In the genomic region with DNA sequence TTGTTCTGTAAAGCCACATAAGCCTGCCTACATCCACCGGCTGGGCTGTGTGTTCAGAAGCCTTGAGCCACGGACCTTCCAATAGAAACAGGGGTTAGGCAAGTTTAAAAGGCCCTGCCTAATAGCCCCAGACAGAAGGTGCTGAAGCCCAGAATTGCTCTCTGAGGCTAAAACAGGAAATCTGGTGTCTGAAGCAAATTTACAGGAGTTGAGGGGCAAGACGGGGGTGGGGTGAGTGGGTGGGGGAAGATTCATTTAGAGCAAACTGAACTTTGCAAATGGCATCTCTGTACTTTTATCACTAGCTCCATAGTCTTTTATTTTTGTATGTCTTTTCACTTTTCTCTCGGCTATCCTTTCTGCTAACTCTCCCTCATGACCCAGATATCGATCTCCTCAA, we compare ENCODE assay signal across 8 mouse cellular contexts. TPM values are rescaled to one million over a fixed set of nuclear protein-coding genes. Genes with fewer than 3 reads are reported as not detected.
DNase-seq lines count a peak whose midpoint lies in the region; ATAC-seq and TF ChIP-seq lines count a peak whose summit lies in the region.

No protein-coding gene starts in this region.

- no peak for TF ChIP-seq POLR2A in bone marrow, adult 2 months (IDR thresholded peaks at IDR 0.05; ENCODE audit: borderline replicate concordance, control insufficient read depth, low read depth, low read length)
- no peak for TF ChIP-seq POLR2A in myocyte (IDR thresholded peaks at IDR 0.05; ENCODE audit: insufficient read length, low read depth)

- H3K9ac ChIP-seq in kidney, embryonic 16.5 days (replicated peaks; ENCODE audit: low read length), result peak overlapping the region; percentile 88
- H3K9ac ChIP-seq in hindbrain, embryonic 16.5 days (ENCODE audit: low read depth, low read length), result no peak overlapping the region; the same call in 1 of the 2 replicates

- no peaks in the 10 kb centered on the region for H3K9me3 ChIP-seq in kidney, embryonic 16.5 days (ENCODE audit: low read length)
- H3K9me3 ChIP-seq in hindbrain, embryonic 16.5 days (ENCODE audit: control insufficient read depth, low read length), result no peaks in the 10 kb centered on the region

- no peak for DNase-seq in kidney, adult 9 months
- no peak for DNase-seq in urinary bladder, postnatal 36 days (ENCODE audit: low spot score in 2 of 2)
- no peak for DNase-seq in adrenal gland, adult (ENCODE audit: inconsistent age in 2 of 2, low spot score in 1 of 2)
- no peak for DNase-seq in yolk sac, embryonic 10.5 days (ENCODE audit: low spot score)

- peak overlapping the region; percentile 89 for H3K4me3 ChIP-seq in kidney, embryonic 16.5 days (ENCODE audit: low read length)
- no peak overlapping the region for H3K4me3 ChIP-seq in bone marrow, adult 2 months (replicated peaks; ENCODE audit: control insufficient read depth, low read depth, low read length)
- peak overlapping the region; percentile 81 for H3K4me3 ChIP-seq in hindbrain, embryonic 16.5 days (ENCODE audit: low read length)
- H3K4me3 ChIP-seq in myocyte, result peak overlapping the region; percentile 53

- no peak overlapping the region for H3ac ChIP-seq in myocyte (ENCODE audit: control insufficient read depth, insufficient read length)

- peaks cover 14% of the 10 kb centered on the region for H3K4me1 ChIP-seq in kidney, embryonic 16.5 days (ENCODE audit: insufficient read depth, low read length)
- H3K4me1 ChIP-seq in bone marrow, adult 2 months (ENCODE audit: control insufficient read depth, insufficient read depth, low read length), result no peaks in the 10 kb centered on the region; the same call in 1 of the 2 replicates
- peaks cover 7% of the 10 kb centered on the region for H3K4me1 ChIP-seq in hindbrain, embryonic 16.5 days (ENCODE audit: control insufficient read depth, insufficient read depth, low read depth, low read length)

- no peaks in the 10 kb centered on the region for H3K79me2 ChIP-seq in myocyte (ENCODE audit: control insufficient read depth, insufficient read depth)

- TF ChIP-seq CTCF in bone marrow, adult 2 months (IDR thresholded peaks at IDR 0.05; ENCODE audit: control insufficient read depth, insufficient read depth, low read length), result no peak

- ATAC-seq in kidney, embryonic 16.5 days (ENCODE audit: low FRiP score, low TSS enrichment), result no peak
- ATAC-seq in hindbrain, embryonic 16.5 days, result no peak

- 5% methylated on average over 5 of the region's 5 CpGs for WGBS in kidney, embryonic 16.5 days
- under 1% methylated on average over 5 of the region's 5 CpGs for WGBS in bone marrow, adult 2 months
- WGBS in hindbrain, embryonic 16.5 days, result 25% methylated on average over 5 of the region's 5 CpGs

- H3K27me3 ChIP-seq in kidney, embryonic 16.5 days (ENCODE audit: insufficient read depth, low read length), result no peaks in the 10 kb centered on the region
- no peaks in the 10 kb centered on the region for H3K27me3 ChIP-seq in hindbrain, embryonic 16.5 days (replicated peaks; ENCODE audit: control insufficient read depth, insufficient read depth, low read length)
- no peaks in the 10 kb centered on the region for H3K27me3 ChIP-seq in myocyte (ENCODE audit: control insufficient read depth, insufficient read depth, insufficient read length)

- H3K4me2 ChIP-seq in kidney, embryonic 16.5 days (replicated peaks; ENCODE audit: low read depth, low read length), result peak overlapping the region; percentile 85
- peak overlapping the region; percentile 62 for H3K4me2 ChIP-seq in hindbrain, embryonic 16.5 days (ENCODE audit: low read length)
- peak overlapping the region; percentile 87 for H3K4me2 ChIP-seq in myocyte (ENCODE audit: low read depth)

- peak overlapping the region; percentile 98 for H3K27ac ChIP-seq in kidney, embryonic 16.5 days (ENCODE audit: low read length)
- peak overlapping the region; percentile 38; the same call in 1 of the 2 replicates for H3K27ac ChIP-seq in bone marrow, adult 2 months (ENCODE audit: control insufficient read depth, insufficient read depth, low read depth, low read length, poor library complexity)
- no peak overlapping the region for H3K27ac ChIP-seq in hindbrain, embryonic 16.5 days (ENCODE audit: low read depth, low read length)

- H3K36me3 ChIP-seq in kidney, embryonic 16.5 days (ENCODE audit: insufficient read depth, low read length), result 0 out of 2 replicates have a peak, but pooled peaks cover 5% of the 10 kb centered on the region
- H3K36me3 ChIP-seq in hindbrain, embryonic 16.5 days (ENCODE audit: control insufficient read depth, insufficient read depth, low read length), result no peaks in the 10 kb centered on the region
- H3K36me3 ChIP-seq in myocyte (ENCODE audit: control insufficient read depth, insufficient read depth), result no peaks in the 10 kb centered on the region

TF ChIP-seq in myocyte, 11 proteins besides CTCF, POLR2A, EP300 and RAD21:
- no peak for TF ChIP-seq TCF3 (IDR thresholded peaks at IDR 0.05; ENCODE audit: insufficient read length, low read depth)

RNA-seq across cellular contexts. Expression of a gene that starts 0.7 kb away (rescaled TPM):
- 64.5 and 68.2 TPM in 2 replicates for polyA plus RNA-seq in kidney, embryonic 16.5 days (2015; fragmentation: Nextera tagmentation; extraction: Ambion mirVana)
- 45.9 and 61.1 TPM in 2 replicates for polyA plus RNA-seq in bone marrow, adult 2 months (2011; ENCODE audit: insufficient read depth, insufficient read length, low replicate concordance, missing spikeins)
- polyA plus RNA-seq in hindbrain, embryonic 16.5 days (2015; fragmentation: Nextera tagmentation; extraction: Ambion mirVana), result 19.7 and 22.4 TPM in 2 replicates
- polyA plus RNA-seq in myocyte (2012; fragmentation: generic; extraction: Trizol), result 4.9 TPM

RNA-seq across cellular contexts. Expression of a gene that starts 5.5 kb away (rescaled TPM):
- not detected in 2 replicates for polyA plus RNA-seq in kidney, embryonic 16.5 days (2015; fragmentation: Nextera tagmentation; extraction: Ambion mirVana)
- not detected in 2 replicates for polyA plus RNA-seq in bone marrow, adult 2 months (2011; ENCODE audit: insufficient read depth, insufficient read length, low replicate concordance, missing spikeins)
- 0.11 and 0.24 TPM in 2 replicates for polyA plus RNA-seq in hindbrain, embryonic 16.5 days (2015; fragmentation: Nextera tagmentation; extraction: Ambion mirVana)
- not detected for polyA plus RNA-seq in myocyte (2012; fragmentation: generic; extraction: Trizol)

RNA-seq across cellular contexts. Expression of a gene that starts 19.5 kb away (rescaled TPM):
- polyA plus RNA-seq in kidney, embryonic 16.5 days (2015; fragmentation: Nextera tagmentation; extraction: Ambion mirVana), result 34.2 and 38.6 TPM in 2 replicates
- polyA plus RNA-seq in bone marrow, adult 2 months (2011; ENCODE audit: insufficient read depth, insufficient read length, low replicate concordance, missing spikeins), result 5.1 and 5.3 TPM in 2 replicates
- polyA plus RNA-seq in hindbrain, embryonic 16.5 days (2015; fragmentation: Nextera tagmentation; extraction: Ambion mirVana), result 23.6 and 25.5 TPM in 2 replicates
- polyA plus RNA-seq in myocyte (2012; fragmentation: generic; extraction: Trizol), result 21.8 TPM

RNA-seq across cellular contexts. Expression of a gene that starts 22.8 kb away (rescaled TPM):
- polyA plus RNA-seq in kidney, embryonic 16.5 days (2015; fragmentation: Nextera tagmentation; extraction: Ambion mirVana), result 0.39 and 0.66 TPM in 2 replicates
- polyA plus RNA-seq in bone marrow, adult 2 months (2011; ENCODE audit: insufficient read depth, insufficient read length, low replicate concordance, missing spikeins), result 3.2 and 4.4 TPM in 2 replicates
- 0.11 TPM in 1 of 2 replicates, not detected in the other for polyA plus RNA-seq in hindbrain, embryonic 16.5 days (2015; fragmentation: Nextera tagmentation; extraction: Ambion mirVana)
- 0.06 TPM for polyA plus RNA-seq in myocyte (2012; fragmentation: generic; extraction: Trizol)

RNA-seq across cellular contexts. Expression of a gene that starts 36.9 kb away (rescaled TPM):
- polyA plus RNA-seq in kidney, embryonic 16.5 days (2015; fragmentation: Nextera tagmentation; extraction: Ambion mirVana), result 1.1 and 1.3 TPM in 2 replicates
- 1.3 and 3.2 TPM in 2 replicates for polyA plus RNA-seq in bone marrow, adult 2 months (2011; ENCODE audit: insufficient read depth, insufficient read length, low replicate concordance, missing spikeins)
- 1.8 and 2.4 TPM in 2 replicates for polyA plus RNA-seq in hindbrain, embryonic 16.5 days (2015; fragmentation: Nextera tagmentation; extraction: Ambion mirVana)
- 1.1 TPM for polyA plus RNA-seq in myocyte (2012; fragmentation: generic; extraction: Trizol)
